Mouse (Mus musculus) inflammation-experienced regulatory T-cells (primary cell): ENCODE data around the gene Olfr52. TPM values are rescaled to one million over a fixed set of nuclear protein-coding genes. Genes with fewer than 3 reads are reported as not detected.

Experiments
- polyA plus RNA-seq, 2 experiments: library from polyadenylated mRNA; unstranded; fragments of 100-300 nt; shearing (Covaris generic); gene quantifications; one replicate each; pipeline ENCODE4 v1.2.1; 2017

Gene Olfr52
- polyA plus RNA-seq: under 1 TPM; 0.07 to 0.10 TPM

DNA sequence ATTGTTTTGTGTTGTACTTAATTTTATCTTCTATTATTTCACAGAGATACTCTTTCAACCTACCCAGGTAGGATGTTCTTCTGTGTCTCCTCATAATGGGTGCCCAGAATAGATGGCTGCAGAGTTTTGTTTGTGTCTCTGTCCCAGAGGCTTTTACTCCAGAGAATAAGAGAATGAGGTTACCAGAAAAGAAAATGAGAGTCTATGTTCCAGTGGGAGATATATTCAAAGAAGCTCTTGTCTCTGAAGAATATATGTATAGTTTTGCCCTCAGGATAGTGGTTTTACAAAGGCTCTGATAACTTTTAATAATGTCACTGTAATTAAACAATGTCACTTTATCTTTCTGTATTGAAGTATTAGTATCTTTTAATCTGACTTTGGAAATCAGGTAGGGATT lies at the start of gene Olfr52:
Gene Olfr52, minus strand, starts transcription at position 101 of the 400 bp plus-strand sequence.

DNA sequence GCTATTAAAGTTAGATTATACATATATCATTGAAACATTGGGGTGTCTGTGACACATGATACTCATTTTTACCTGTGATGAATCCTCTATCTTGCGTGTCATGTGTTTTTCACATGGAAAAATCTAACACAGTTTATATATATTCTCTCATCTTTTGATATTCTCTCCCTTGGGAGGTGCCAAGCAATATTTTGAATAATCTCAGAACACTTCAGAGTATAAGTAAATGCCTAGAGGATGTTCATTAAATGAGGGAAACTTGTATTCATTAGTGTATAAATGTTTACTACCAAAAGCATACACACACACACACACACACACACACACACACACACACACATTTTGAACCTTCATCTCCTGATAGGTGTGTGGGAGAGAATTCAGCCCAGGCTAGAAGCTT lies 45.8 kb upstream of the Olfr52 start, which contains the start of gene Olfr1047:
Gene Olfr1047, minus strand, starts transcription at position 101 of the 400 bp plus-strand sequence.

DNA sequence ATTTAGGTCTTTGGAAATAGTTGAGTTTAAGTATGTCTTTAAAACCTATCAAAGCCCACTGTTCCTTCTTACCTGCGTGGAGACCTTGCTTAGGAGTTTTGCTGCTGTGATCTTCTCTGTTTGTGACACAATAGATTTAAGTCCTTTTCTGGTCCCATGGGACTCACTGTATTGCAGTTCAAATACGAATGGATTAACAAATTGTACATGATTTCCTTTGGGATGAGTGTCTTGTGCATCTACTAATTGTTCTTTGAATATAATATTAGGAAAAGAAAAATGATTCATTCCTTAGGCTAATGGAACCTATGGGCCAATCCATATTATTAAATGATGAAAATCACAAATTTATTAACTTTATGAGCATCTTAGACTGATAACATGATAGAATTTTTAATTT lies 33.7 kb upstream of the Olfr52 start, which contains the start of gene Olfr1046:
Gene Olfr1046, minus strand, starts transcription at position 101 of the 400 bp plus-strand sequence.

DNA sequence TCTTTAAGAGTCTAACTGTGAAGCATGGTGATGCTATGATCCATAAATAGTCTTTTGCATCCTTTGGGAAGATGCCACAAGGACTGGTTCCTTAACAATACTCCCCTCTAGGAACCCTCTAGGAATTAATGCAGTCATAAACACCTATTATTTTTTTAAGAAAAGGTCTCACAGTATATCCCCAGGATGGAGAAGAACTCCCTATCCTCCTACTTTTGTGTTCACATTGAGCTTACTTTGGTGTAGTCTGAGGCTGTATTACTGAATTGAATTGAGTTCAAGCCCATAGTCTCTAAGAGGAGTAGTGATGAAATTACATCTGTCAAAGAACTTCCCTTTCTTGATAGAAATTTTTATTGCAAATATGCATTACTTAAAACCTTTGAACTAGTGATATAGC lies 17.4 kb upstream of the Olfr52 start, which contains the start of gene Olfr1045:
Gene Olfr1045, minus strand, starts transcription at position 101 of the 400 bp plus-strand sequence.

DNA sequence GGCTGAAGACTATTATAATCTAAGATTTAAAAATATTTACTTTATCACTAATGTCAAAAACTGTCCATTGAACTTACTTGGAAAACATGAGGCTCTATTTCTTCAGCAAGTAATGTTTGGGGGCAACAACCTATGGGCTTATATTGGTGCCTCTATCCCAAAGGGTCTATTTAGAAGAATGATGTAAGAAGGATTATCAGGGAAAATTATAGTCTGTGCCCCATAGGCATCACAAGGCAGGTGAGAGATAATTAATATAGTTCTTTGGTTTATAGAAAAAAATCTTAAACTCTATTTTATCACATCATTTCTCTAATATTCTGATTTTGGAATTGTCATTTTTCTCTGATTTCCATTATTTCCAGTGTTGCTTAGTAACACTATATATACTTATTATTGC lies 7.8 kb downstream of the Olfr52 start, which contains the start of gene Olfr1044:
Gene Olfr1044, minus strand, starts transcription at position 101 of the 400 bp plus-strand sequence.

DNA sequence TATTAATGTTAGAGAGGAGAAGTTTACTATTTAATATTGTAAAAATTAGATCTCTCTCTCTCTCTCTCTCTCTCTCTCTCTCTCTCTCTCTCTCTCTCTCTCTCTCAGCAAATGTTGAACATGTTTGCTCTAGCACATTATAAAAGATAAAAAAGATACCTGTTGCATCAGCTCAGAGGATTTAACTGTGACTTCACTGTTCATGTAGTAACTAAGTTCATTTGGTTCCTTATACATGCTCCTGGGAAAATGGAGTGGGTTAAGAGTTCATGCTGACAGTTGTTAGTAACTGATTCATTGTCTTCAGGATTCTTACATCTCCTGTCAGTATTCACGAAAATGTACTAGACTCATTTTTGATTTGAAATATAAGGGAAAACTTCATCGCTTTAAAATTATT lies 18.1 kb downstream of the Olfr52 start, which contains the start of gene Olfr1043:
Gene Olfr1043, minus strand, starts transcription at position 101 of the 400 bp plus-strand sequence.

DNA sequence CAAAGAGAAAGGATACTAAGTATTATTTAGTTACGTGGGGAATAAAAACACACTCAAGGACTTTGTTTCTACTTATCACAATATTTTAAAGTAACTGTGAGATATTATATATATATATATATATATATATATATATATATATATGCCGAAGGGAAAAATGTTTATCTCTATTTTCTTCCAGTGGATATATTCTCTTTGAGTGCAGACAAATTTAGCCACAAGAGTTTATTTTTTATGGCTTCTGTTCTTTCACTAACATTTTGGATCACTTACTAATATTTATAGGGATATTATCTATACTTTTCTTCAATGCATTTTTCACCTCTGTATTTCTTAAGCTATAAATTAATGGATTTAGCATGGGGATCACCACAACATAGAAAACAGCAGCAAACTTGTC lies 23.7 kb downstream of the Olfr52 start, which contains the start of gene Olfr1042:
Gene Olfr1042, minus strand, starts transcription at position 101 of the 400 bp plus-strand sequence.

DNA sequence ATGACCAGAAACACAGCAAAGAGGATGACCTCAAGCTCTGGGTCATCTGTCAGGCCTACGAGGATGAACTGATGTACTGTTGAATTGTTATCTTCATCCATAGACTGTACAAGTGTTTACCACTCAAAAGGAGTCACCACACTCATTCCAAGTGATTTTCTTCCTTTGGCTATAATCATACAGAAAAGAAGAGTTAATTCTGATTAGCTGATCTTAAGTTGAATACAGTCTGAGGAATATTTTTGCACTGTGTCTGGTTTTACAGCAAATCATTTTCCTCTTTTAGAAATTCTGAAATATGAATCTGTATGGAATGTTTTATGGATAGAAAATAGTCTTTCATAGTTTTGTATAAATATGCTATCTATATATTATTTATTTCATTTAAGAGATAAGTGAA lies 38.9 kb downstream of the Olfr52 start, which contains the start of gene Olfr1040:
Gene Olfr1040, minus strand, starts transcription at position 101 of the 400 bp plus-strand sequence.

DNA sequence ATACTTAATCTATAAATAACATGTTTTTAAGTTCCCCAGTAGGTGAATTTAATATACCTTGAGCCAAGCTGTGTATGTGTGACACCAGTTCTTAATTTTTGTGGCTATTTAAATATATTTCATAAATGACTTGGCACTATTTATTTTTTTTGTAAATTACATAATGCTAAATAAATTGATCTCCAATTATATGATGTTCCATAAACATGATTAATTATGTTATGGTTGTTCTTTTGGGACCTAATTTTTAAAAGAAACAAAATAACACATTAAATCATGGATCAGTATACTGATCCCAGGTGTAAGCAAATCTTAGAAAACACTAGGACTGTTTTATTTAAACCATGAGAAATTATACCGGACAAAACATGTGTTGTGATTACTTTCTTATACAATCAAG lies 49.7 kb downstream of the Olfr52 start, which contains the start of gene Olfr1039:
Gene Olfr1039, minus strand, starts transcription at position 101 of the 400 bp plus-strand sequence.

Other genes with a start within 250 kb of the Olfr52 start
- under 1 TPM in 1 of 2 experiments, not detected in 1; 0.66 TPM for gene Olfr1028, start 235.2 kb downstream of the Olfr52 start, polyA plus RNA-seq
- under 1 TPM; 0.07 to 0.39 TPM for gene Olfr1029, start 211.8 kb downstream of the Olfr52 start, polyA plus RNA-seq
- under 1 TPM; 0.37 to 0.62 TPM for gene Olfr1030, start 206.4 kb downstream of the Olfr52 start, polyA plus RNA-seq
- gene Olfr1031, start 195.4 kb downstream of the Olfr52 start, polyA plus RNA-seq: not detected
- gene Olfr1032, start 180.1 kb downstream of the Olfr52 start, polyA plus RNA-seq: not detected
- 1 to 10 TPM; 1.7 to 5.1 TPM for gene Olfr1033, start 165.1 kb downstream of the Olfr52 start, polyA plus RNA-seq
- gene Olfr1034, start 139.8 kb downstream of the Olfr52 start, polyA plus RNA-seq: not detected
- under 1 TPM in 1 of 2 experiments, not detected in 1; 0.14 TPM for gene Olfr1036, start 111.7 kb downstream of the Olfr52 start, polyA plus RNA-seq
- gene Olfr1037, start 98.3 kb downstream of the Olfr52 start, polyA plus RNA-seq: not detected
- not detected for gene Olfr1039, start 49.8 kb downstream of the Olfr52 start, polyA plus RNA-seq
- not detected for gene Olfr1040, start 39.0 kb downstream of the Olfr52 start, polyA plus RNA-seq
- gene Olfr1042, start 23.8 kb downstream of the Olfr52 start, polyA plus RNA-seq: under 1 TPM; 0.12 to 0.98 TPM
- gene Olfr1043, start 18.2 kb downstream of the Olfr52 start, polyA plus RNA-seq: 1 to 10 TPM in 1 of 2 experiments, under 1 TPM in 1; 0.12 to 3.0 TPM
- gene Olfr1044, start 7.9 kb downstream of the Olfr52 start, polyA plus RNA-seq: under 1 TPM in 1 of 2 experiments, not detected in 1; 0.99 TPM
- gene Olfr1045, start 17.3 kb upstream of the Olfr52 start, polyA plus RNA-seq: not detected
- not detected for gene Olfr1046, start 33.6 kb upstream of the Olfr52 start, polyA plus RNA-seq
- not detected for gene Olfr1047, start 45.7 kb upstream of the Olfr52 start, polyA plus RNA-seq
- not detected for gene Olfr1048, start 54.6 kb upstream of the Olfr52 start, polyA plus RNA-seq
- gene Olfr1049, start 72.6 kb upstream of the Olfr52 start, polyA plus RNA-seq: under 1 TPM in 1 of 2 experiments, not detected in 1; 0.64 TPM
- not detected for gene Olfr1051, start 93.4 kb upstream of the Olfr52 start, polyA plus RNA-seq
- gene Olfr1052, start 106.8 kb upstream of the Olfr52 start, polyA plus RNA-seq: under 1 TPM in 1 of 2 experiments, not detected in 1; 0.20 TPM
- gene Olfr1053, start 129.6 kb upstream of the Olfr52 start, polyA plus RNA-seq: not detected
- gene Olfr1054, start 149.8 kb upstream of the Olfr52 start, polyA plus RNA-seq: not detected
- gene Olfr1055, start 164.6 kb upstream of the Olfr52 start, polyA plus RNA-seq: not detected
- gene Olfr1056, start 176.8 kb upstream of the Olfr52 start, polyA plus RNA-seq: not detected
- not detected for gene Olfr1057, start 192.7 kb upstream of the Olfr52 start, polyA plus RNA-seq
- gene Olfr1058, start 202.9 kb upstream of the Olfr52 start, polyA plus RNA-seq: not detected
- not detected for gene Olfr1061, start 228.4 kb upstream of the Olfr52 start, polyA plus RNA-seq
- gene Olfr1062, start 241.1 kb upstream of the Olfr52 start, polyA plus RNA-seq: under 1 TPM; 0.10 to 0.16 TPM